Mouse (Mus musculus): ENCODE results near the gene Olfr1201.

GRCm38 (mm10) chr2:88743379-88743778 is 49.5 kb upstream of the Olfr1201 start:
- no peak for TF ChIP-seq POLR2A (IDR thresholded peaks at IDR 0.05; ENCODE audit: low read depth, low read length)
- TF ChIP-seq CTCF (IDR thresholded peaks at IDR 0.05; ENCODE audit: borderline replicate concordance, insufficient read depth, low read length): no peak
